Mouse (Mus musculus): ENCODE measurements at regions not wholly inside any gene's neighbourhood (a gene's known extent, or its start where the extent isn't known, plus 50 kb on each side); places are given as distances from the start of the nearest gene placed in this dataset.

GRCm38 (mm10) chr1:125284693-125285092 is 150.8 kb downstream of the Actr3 start:
- TF ChIP-seq CTCF (IDR thresholded peaks at IDR 0.05) (no peak), EP300 (IDR thresholded peaks at IDR 0.05) (no peak)
